Mouse (Mus musculus): Measurements from ENCODE around the gene Map2k2.
A peak's percentile ranks its signal among the peaks of the same experiment; 100 is the strongest.
"Not testable (repeated sequence)": the region's sequence is repeated elsewhere in the genome, so short reads cannot be mapped to it uniquely, and the experiment has no call there.

Gene Map2k2

DNA sequence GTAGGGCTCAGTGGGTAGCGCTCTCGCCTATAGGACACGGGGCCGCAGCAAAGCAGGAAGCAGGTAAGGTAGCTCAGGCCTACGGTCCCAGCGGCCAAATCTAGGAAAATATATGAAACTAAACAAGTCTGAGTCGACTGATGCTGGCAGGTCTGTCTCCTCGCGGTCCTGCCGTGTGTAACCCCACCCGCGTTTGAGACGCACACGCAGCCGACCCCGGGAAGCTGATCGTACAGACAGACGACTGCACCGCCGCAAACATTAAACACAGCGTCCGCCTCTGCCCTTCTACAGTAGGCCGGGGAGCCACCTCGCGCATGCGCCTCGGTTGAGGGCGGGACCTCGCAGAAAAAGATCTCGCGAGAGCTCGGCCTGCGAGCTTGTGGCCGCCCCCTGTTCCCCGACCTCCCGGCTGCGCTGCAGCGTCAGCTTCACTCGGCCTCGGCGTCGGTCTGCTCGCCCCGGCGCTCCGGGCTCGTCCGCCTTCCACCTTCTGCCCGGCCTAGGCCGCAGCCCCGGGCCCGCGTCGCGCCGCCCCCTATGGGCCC, at the start of gene Map2k2:
Map2k2 (plus strand) TSS at position 351 of the 548 bp plus-strand sequence.
- DNase-seq (ENCODE audit: extremely low read depth, low read depth, low spot score), result peak; percentile 43

DNA sequence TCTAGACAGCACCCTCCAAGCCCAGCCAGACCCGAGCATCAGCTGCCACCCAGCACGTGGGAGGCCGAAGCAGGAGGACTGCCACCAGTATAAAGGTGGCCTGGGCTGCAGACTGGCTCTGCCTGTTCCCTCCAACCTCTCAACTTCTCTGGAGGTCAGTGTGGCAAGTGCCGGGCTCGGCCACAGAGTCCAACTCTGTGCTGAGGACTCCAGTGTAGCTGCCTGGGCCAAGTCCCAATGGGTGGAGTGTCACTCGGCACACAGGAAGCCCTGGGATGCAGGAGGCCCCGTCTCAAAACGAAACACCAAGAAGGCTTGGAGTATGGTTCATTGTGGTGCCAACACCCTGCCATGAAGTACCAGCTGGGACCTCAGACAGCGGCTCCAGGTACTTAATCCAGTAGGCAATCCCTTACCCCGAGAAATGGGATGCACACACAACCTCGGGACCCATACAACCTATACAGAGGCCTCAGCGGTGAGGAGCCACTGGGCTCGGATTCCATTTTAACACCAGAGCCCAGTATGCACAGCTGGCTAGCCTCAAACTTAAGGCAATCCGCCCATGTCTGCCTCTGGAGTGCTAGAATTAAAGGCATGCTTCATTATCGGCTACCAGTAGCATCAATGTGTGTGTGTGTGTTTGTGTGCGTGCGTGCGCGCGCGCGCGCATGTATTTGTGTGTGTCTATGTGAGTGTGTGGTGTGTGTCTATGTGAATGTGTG, 48.1 kb upstream of the Map2k2 start:
- DNase-seq (ENCODE audit: extremely low read depth, low read depth, low spot score), result no peak

DNA sequence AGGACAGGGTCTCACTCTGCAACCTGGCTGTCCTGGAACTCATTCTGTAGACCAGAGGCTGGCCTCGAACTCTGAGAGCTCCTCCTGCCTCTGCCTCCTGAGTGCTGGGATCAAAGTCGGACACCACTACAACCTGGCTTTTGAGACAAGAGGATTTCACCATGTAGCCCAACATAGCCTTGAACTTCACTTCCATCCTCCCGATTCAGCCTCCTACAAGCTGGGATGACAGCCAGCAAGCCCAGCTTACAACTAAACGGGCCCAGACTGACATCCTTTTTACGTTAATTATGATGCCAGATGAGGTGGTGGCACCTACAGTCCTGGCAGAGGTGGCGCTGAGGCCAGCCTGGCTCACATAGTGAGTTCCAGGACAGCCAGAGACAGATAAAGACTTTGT, 46.8 kb upstream of the Map2k2 start:
- no peak for DNase-seq (ENCODE audit: extremely low read depth, low read depth, low spot score)

GRCm38 (mm10) chr10:81059603-81060543, 45.8 kb upstream of the Map2k2 start, which contains the start of gene Sgta:
TSS of gene Sgta (minus strand) at chr10:81060181.
- DNase-seq (ENCODE audit: extremely low read depth, low read depth, low spot score), result peak; percentile 89

DNA sequence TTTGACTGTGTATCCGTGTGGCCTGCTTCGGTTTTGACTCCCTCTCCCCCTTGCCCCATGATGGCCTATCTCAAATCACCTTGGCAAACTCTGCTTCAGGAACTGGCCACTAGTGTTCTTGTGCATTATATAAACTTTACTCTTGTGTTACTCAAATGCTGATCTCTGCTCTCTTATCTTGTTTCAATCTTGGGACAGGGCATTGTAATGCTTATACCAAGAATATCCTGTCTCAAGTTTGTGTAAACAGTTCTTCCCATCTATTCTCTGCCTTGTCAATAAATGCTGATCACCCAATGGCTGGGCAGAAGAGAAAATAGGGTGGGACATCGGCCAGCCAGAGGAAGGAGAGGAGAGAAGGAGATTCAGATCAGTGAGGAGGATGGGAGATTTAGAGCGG, 43.0 kb upstream of the Map2k2 start:
- no peak for DNase-seq (ENCODE audit: extremely low read depth, low read depth, low spot score)

GRCm38 (mm10) chr10:81064519-81064918, 41.2 kb upstream of the Map2k2 start:
- DNase-seq (ENCODE audit: extremely low read depth, low read depth, low spot score), result not testable (repeated sequence)

GRCm38 (mm10) chr10:81068706-81069105, 37.0 kb upstream of the Map2k2 start:
- no peak for DNase-seq (ENCODE audit: extremely low read depth, low read depth, low spot score)

DNA sequence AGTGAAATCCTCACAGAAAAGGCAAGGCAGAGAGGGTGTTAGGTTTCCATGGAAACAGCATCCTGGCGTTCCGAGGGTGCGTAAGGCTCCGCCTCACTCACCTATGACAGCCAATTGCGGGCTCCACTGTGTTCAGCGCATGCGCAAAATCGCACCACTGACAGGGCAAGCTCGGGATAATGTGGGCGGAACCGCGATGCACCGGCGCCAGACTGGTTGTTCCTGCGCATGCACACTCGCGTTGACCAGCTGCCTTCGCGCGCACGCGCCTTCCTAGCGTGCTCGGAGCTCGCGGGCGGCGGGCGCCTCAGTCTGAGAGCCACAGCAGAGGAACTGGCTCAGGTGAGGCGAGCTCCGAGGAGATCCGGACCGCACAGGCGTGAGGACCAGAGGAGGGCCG, 35.9 kb upstream of the Map2k2 start, which contains the start of gene Thop1:
Thop1 (plus strand) TSS at position 200 of the 400 bp plus-strand sequence.
- peak; percentile 76 for DNase-seq (ENCODE audit: extremely low read depth, low read depth, low spot score)

GRCm38 (mm10) chr10:81072290-81072689, 33.4 kb upstream of the Map2k2 start:
- DNase-seq (ENCODE audit: extremely low read depth, low read depth, low spot score), result no peak

DNA sequence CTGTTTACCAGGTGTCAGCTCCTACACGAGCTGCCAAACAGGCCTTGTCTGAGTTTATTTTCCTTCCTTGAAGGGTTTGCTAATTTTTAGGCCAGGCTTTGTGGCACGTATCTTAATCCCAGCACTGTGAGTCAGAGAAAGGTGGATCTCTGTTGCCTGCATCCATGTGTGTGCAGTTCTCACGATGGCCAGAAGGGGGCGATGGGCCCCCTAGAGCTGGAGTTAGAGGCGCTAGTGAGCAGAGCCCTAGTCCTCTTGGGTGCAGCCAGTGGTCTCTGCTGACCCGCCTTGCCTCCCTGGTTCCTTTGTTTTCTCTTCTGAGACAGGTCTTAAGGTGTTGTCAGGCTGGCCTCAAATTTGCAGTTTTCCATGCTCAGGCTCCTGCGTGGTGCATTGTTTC, 32.3 kb upstream of the Map2k2 start:
- DNase-seq (ENCODE audit: extremely low read depth, low read depth, low spot score), result no peak

DNA sequence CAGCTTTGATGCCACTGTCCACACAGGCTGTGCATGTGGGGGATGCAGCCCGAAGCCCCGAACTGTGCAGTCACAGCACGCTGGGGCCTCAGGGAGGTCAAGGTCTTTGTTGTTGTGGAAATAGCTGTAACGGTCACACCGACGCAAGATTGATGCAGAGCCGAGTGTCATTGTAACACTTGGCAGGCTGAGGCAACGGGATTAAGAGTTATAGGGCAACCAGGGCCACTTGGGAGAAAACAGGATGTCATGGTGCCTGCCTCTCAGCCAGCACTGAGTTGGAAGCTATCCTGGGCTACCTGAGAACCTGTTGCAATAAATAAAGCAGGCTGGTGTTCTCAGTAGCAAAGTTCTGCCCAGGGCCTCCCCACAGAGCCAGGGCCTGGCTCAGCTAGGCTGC, 30.0 kb upstream of the Map2k2 start:
- peak; percentile 42 for DNase-seq (ENCODE audit: extremely low read depth, low read depth, low spot score)

DNA sequence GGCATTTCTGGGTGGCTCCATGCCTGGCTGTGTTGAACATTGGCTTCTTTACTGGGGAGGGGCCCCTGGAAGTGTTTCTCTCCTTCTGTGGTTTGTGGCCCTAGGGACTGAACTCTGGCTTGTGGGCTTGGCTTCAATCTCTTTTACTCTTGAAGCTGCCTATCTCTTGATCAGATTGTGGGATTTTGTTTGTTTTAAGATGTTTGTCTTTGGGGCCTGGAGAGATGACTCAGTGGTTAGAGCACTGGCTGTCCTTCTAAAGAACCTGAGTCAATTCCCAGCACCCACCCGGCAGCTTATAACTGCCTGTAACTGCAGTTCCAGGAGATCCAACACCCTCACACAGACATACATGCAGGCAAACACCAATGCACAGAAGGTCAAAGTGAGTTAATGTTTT, 29.4 kb upstream of the Map2k2 start:
- DNase-seq (ENCODE audit: extremely low read depth, low read depth, low spot score), result no peak

DNA sequence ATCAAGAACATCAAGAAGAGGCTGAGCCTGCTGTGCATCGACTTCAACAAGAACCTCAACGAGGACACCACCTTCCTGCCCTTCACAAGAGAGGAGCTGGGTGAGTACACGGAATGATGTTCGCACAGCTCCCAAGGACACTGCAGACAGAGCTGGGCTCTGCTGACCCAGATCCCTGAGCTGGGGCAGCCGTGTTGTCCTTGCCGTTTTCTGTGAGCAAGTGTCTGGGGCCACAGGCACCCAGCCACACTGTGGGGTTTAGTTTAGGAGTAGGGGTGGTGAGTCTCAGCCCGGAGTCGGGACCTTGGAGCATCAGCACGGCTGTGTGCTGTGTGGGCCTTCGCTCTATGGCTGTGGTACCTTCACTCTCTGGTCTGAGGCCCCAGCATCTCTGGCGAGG, 27.8 kb upstream of the Map2k2 start:
- DNase-seq (ENCODE audit: extremely low read depth, low read depth, low spot score), result no peak

DNA sequence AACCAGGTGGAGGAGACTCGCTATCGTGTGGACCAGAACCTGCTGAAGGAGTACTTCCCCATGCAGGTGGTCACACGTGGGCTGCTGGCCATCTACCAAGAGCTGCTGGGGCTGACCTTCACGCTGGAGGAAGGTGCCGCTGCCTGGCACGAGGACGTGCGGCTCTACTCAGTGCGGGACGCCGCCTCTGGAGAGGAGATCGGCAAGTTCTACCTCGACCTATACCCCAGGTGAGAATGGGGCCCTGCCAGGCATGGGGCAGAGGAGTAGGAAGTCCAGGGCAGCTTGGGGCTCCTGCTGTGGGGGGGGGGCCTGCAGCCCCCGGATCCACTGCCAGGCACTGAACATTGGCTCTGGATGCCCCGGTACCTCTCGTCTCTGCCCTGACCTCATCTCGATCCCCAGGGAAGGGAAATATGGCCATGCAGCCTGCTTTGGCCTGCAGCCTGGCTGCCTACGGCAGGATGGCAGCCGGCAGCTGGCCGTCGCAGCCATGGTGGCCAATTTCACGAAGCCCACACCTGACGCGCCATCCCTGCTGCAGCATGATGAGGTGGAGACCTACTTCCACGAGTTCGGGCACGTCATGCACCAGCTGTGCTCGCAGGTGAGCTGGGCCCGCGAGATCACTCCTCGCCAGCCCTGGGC, 25.6 kb upstream of the Map2k2 start:
- DNase-seq (ENCODE audit: extremely low read depth, low read depth, low spot score), result no peak

DNA sequence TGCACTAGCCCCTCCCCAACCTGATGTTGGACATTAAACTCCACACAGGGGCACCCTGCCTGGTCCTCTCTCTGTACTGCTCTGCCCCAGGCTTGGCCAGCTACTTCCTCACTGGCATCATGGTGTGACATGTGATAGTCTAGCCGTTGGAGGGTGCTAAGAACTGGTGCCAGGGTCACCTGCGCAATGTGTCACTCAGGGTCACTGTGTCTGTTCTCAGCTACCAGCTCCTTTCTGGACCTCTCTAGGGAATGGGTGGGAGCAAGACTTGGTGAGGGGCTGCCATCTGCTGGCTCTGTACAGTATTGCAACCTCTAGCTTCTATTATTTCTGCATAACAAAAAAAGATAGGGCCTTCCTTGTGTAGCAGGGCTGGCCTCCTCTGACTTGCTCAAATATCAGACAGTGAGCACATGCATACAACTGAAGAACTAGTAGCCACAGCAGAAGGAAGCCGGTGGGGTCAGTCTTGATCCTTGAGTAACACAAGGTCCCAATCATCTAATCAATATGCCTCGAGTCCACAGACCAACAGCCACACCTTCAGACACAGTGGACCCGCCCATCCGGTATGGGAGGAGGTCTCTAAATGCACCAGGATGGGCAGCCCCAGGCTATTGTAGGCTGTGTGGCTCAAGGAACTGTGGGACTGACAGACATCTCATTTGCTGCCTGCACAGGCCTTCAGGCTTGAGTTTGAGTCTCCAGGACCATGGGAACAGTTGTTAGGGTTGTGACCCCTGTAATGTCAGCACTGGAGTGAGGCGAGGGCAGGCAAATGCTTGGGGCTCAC, 23.4 kb upstream of the Map2k2 start:
- no peak for DNase-seq (ENCODE audit: extremely low read depth, low read depth, low spot score)

DNA sequence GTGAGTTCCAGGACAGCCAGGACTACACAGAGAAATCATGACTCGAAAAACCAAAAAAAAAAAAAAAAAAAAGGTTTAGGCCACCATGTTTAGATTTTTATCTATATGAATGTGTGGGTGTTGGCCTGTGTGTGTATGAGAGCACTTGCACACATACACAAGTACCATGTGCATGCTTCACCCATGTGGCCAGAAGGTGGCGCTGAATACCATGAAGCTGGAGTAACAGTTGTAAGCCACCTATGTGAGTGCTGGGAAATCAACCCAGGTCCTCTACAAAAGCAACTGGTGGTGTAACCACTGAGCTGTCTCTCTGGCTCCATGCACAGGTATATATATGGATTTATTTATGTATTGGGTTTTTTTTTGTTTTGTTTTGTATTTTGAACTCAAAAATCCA, 18.7 kb upstream of the Map2k2 start:
- no peak for DNase-seq (ENCODE audit: extremely low read depth, low read depth, low spot score)

DNA sequence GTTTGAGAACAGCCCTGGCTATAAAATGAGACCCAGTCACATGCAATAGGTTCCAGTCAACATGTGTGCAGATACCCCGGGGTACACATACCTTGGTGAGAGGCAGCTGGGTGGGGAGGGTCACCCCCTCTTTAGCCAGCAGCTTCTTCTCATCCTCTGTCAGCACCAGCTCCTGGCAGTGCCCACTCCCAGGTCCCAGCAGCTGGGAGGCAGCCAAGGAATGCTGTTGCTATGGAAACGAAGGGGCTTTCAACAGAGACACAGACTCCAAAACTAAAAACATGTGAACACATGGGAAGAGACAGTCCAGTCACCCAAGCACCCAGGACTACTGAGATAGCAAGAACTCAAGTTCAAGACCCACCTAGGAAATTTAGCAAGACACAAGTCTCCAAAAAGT, 16.5 kb upstream of the Map2k2 start:
- DNase-seq (ENCODE audit: extremely low read depth, low read depth, low spot score), result no peak

DNA sequence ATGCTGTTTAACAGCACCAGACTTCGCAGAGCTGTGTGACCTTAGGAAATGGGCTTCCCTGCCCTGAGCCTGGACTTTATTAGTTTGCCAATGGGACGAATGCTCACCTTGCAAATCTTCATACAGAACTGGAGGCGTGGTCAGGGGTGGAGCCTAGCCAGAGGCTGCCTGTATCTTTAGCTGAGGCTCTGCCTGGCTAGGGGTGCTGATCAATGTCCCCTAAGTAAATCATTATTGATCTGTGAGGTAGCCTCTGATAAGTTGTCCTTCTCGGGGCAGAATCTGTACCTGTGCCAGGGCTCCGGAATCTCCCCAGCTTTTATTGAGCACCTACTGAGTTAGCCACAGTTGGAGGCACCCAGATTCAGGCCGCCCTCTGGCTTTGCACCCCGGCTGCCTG, 15.1 kb upstream of the Map2k2 start:
- DNase-seq (ENCODE audit: extremely low read depth, low read depth, low spot score), result no peak

GRCm38 (mm10) chr10:81092465-81093250, 13.1 kb upstream of the Map2k2 start:
- no peak for DNase-seq (ENCODE audit: extremely low read depth, low read depth, low spot score)
